Mouse (Mus musculus): ENCODE measurements at regions not wholly inside any gene's neighbourhood (a gene's known extent, or its start where the extent isn't known, plus 50 kb on each side); places are given as distances from the start of the nearest gene placed in this dataset.

DNA sequence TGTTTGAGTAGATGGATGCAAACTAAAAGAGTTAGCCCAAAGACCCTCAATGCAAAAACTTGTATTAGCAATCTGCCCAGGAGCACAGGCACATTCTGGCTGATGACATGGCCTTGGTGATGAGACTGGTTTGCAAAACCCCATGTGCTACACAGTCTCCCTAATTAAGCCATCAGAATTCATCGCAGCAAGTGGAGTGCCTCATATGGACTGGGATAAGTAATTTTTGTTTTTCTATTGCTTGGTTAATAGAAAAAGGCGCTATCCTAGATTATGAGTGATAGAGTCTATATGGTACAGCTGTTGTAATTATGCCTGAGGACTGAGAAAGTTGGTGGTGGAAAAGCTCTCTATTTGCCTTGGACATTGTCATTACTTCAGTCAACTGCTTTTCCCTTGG, 155.2 kb upstream of the Robo1 start:
- no peak for DNase-seq (ENCODE audit: extremely low spot score in 1 of 2, low spot score in 1 of 2)

DNA sequence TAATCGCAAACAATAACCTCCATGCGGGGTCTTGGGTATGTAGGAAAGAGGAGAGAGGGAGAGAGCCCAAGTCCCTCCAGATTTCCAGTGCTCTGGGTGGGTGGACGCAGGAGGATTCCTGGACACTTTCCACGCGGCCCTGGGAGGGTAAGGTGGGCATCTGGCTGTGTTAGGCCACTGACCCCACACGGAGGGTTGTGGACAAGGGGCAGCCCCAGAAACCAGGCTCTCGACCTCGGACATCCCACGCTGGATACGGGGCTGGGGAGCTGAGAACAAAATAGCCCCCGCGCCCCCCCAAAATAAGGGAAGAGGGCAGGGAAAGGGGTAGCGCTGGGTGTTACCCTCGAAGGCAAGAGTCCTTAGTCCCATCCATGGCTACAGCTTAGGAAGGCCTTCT, 150.2 kb upstream of the Robo1 start:
- DNase-seq (ENCODE audit: extremely low spot score in 1 of 2, low spot score in 1 of 2): no peak

DNA sequence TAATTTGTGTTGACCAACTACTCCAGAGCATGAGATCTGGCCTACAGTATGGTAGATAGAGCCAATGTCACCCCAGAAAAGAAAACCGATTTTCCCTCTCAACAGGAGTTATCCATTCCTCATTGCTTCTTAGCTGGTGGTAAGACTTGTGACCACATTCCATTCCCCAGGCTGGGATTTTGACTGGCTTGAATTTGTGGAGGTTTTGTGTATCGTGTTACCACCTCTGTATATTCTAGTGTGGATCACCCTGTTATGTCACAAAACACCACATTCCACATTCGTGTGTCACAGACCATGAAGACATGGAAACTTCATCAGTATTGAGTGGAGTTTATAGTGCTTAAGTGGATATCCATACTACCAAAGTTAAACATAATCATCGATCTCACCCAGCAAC, 148.7 kb upstream of the Robo1 start:
- DNase-seq (ENCODE audit: extremely low spot score in 1 of 2, low spot score in 1 of 2): no peak

DNA sequence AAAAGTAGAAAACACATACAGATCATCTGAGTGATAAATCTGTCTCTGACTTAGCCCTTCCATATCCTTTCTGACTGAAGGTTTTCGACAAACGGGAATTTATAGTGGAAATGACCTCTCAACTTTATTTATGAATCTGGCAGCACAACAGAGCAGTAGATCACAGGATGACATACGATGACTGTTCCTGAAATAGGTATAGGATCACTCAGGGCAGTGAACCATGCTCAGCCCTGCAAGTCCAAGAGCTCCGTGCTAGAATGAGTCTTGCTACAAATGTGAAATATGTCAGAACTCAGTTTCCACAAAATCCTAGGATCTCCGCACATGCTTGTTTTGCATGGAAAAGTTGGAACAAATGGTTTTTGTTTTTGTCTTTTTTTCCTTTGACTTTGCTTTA, 132.4 kb upstream of the Robo1 start:
- no peak for DNase-seq (ENCODE audit: extremely low spot score in 1 of 2, low spot score in 1 of 2)

DNA sequence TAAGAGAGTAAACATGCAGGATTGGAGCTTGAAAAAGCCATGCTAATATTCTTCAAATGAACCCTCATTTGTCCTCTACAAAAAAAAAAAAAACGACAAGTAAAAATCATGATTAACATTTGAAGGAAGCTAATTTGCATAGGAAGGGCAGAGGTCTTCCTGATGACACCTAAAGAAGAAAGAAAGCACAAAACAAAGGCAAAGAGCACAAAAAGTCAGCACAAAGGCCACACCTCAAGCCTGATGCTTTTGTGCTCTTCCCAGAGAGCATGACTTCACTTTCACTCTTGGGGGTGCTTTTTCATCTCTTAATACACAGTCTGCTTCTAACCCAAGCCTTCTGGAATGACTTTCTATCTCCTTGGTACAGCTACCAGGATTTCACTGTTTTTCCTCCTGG, 113.8 kb upstream of the Robo1 start:
- DNase-seq (ENCODE audit: extremely low spot score in 1 of 2, low spot score in 1 of 2): no peak

DNA sequence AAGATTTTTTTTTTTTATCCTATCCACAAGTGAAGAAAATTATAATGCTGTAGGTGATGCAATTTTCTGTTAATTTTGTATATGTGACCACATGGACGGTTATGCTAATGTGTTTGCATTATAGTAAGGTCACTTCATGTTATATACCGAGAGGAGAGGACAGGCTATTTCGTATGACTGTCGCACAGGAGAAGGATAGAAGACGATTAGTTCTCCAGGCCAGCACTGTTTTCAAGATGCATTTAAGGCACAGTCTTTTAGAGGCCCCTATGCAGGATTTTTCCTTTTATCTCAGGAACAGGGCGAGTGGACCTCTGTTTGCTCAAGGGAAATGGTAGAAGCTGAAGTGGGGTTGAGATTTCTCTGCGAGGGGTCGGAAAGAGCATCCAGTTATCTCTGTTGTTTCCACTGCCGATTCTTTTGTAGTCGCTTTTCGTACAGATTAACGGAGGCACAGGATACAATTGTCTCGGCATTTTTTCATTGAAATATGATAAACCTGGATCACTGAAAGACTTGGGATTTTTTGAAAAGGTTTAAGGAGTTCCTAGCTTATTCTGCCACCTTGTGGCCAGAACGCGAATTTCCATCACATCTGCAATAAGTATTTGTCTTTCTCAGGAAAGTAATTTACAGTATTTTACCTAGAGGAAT, 92.6 kb upstream of the Robo1 start:
- peak; percentile 33 to 92 for DNase-seq (ENCODE audit: extremely low spot score in 1 of 2, low spot score in 1 of 2)

DNA sequence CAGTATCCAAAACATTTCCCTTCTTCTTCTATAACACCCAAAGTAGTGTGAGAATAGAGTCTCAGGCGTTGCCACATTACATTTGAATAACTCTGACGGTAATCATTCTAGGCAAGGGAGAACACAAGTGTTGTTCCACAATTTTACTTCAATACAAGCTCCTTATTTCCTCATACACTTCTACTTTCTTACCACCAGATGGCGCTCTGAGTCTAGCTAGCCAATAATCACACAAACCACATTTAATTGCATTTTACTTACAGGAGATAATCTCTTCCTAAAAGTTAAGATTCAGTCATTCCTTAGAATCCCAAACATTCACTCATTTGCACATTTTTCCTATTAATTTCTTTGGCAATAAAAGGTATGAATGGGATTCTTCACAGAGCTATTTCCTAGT, 90.1 kb upstream of the Robo1 start:
- DNase-seq (ENCODE audit: extremely low spot score in 1 of 2, low spot score in 1 of 2): peak in 1 of 2 experiments; percentile 41

DNA sequence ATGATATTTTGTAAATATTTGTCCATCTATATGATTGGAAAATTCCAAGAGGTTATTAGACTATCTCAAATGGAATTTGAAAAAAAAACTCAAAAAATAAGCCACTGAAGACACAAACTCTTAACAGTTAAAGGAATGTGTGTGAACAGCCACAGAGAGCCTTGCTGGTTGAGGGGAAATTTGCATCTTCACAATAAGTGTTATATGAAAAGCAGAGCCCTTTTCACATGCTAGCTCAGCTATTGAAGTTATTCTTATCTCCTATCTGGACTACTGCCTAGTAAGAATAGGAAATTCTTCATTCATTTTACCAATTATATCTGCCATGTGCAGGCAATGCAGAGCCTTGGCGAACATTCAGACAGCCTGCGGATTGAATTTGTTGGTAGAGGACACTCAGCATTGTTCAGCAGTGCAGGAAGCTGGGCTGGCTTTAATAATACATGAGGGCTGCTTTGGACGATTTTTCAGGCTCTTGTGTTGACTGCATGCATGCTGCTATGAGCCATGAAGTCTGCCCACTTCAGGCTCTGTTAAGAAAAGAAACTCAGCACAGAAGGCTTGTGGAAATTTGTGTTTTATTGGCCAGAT, 86.1 kb upstream of the Robo1 start:
- peak; percentile 7 to 30 for DNase-seq (ENCODE audit: extremely low spot score in 1 of 2, low spot score in 1 of 2)

DNA sequence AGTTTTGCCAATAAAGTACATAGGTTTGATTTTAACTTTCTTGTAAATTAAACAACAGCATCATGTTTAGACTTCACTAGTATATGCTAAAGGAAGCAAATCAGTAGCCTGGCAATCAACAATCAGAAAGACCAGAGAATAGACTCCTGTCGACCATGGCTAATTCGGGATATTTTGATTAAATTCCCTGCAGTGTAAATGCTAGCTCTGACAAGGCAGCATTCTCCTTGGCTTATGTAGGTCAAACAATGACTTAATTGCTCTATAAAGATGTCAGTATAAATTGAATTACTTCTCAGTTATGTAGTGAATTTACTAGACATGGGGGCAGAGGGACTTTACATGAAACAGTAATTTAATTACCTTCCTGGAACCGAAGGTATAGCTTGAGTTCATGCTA, 84.2 kb upstream of the Robo1 start:
- no peak for DNase-seq (ENCODE audit: extremely low spot score in 1 of 2, low spot score in 1 of 2)

DNA sequence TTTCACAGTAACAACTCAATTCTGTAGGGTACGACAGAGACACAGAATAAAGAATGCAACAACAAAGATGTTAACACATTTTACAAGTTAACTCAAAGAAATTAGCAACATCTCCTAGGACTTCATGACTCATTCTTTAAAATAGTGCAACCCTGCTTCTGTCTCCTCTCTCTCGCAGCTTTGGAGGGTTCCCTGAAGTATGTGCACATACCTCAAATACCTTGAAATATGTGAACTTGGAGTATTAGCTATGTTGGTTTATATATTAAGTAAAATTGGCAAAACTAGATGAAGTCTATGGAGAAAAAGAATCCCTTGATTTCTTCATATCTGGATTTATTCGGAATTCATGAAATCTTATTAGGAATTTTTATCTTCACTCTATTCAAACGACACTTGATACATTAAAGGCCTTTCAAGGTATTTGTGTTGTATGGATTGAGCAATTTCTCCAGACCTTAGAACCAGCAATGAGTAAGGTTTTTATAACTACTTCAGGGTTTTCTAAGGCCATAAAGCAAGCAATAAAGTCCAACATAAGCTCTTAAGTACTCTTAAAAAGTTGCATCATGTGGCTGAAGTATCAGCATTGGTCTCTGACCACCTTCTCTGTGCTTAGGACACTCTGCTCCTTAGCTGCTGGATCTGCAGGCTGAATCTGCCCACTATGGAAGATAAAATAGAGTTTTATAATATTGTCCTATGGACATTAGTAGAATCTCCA, 82.8 kb upstream of the Robo1 start:
- DNase-seq (ENCODE audit: extremely low spot score in 1 of 2, low spot score in 1 of 2): peak in 1 of 2 experiments; percentile 15

DNA sequence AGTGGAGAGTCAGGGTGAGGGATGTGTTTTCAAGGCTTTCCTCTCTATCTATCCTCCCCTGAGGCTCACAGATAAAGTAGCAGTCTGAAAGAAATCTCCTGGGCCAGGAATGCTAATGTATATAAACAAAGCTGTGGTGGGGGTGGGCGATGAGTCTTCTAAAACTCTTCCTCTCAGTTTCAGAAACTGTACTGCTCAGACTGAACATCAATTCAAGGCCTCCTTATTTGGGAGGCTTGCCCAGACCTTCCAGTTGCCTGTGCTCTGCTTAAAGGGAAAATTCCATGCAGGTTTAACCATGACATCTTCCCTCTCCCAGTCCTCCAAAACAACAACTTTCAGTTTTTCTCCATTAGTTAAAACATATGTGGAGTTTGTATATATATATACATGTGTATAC, 73.7 kb upstream of the Robo1 start:
- DNase-seq (ENCODE audit: extremely low spot score in 1 of 2, low spot score in 1 of 2): peak in 1 of 2 experiments; percentile 38

DNA sequence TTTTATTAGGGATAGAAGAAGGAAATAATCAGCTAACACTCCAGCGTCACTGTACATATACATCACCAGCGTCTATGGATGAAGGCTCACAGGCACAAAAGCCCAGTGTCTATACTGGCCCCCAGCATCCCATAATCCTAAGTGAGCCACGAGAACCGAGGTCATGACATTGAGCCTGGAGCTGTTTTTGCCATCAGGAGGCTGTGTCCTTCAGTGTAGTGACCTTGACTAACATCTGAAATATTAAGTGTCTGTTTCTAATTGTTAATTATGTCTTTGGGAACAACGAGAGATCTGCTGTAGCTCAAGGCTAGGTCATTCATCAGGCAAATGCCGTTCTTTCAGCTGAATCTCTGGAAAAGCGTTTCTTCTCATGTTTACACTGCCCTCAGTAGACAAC, 68.5 kb upstream of the Robo1 start:
- no peak for DNase-seq (ENCODE audit: extremely low spot score in 1 of 2, low spot score in 1 of 2)

DNA sequence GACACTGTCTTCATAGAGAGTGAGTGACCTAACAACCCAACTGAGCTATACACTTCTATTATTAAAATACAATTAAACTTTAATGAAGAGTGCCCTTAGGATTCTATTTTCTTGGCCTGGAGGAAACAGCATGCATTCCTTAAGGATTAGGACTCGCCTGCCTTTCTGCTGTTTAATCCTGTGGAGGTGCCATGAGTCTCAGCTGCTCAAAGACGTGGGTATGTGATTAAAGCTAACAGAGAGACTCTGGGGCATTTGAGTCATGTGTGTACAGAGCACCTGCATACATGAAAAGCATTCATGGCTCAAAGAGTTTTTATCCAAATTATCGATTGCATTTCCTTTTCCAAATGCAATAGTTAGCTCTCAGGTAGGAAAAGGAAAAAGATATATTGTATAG, 51.7 kb upstream of the Robo1 start:
- no peak for DNase-seq (ENCODE audit: extremely low spot score in 1 of 2, low spot score in 1 of 2)

All from frontal cortex, adult 2 months (tissue).